Mouse (Mus musculus): ENCODE data around the gene Camk1. TPM values are rescaled to one million over a fixed set of nuclear protein-coding genes. Genes with fewer than 3 reads are reported as not detected.

Gene Camk1
- total and polyA plus RNA-seq, 3 experiments = 0.20 to 5.3 (median 1.4) TPM

GRCm38 (mm10) chr6:113368577-113368976 is 24.8 kb upstream of the Camk1 start:
- H3K27ac ChIP-seq (ENCODE audit: insufficient read depth, low read depth) = no peak overlapping the region
- no peaks in the 10 kb centered on the region for H3K79me2 ChIP-seq (replicated peaks; ENCODE audit: control insufficient read depth, extremely low read depth, insufficient read depth, poor library complexity, severe bottlenecking)
- peaks cover 56 to 69% of the 10 kb centered on the region in 2 experiments for H3K36me3 ChIP-seq (replicated peaks in 1 of 2; ENCODE audit: control insufficient read depth in 1 of 2, insufficient read depth in 1 of 2, low read length in 1 of 2)
- no peak overlapping the region for H3K4me2 ChIP-seq (ENCODE audit: insufficient read depth, low read depth, poor library complexity, severe bottlenecking)
- H3K9ac ChIP-seq (ENCODE audit: insufficient read depth, low read depth) = no peak overlapping the region
- DNase-seq (ENCODE audit: extremely low read depth) = no peak
- H3K4me3 ChIP-seq (replicated peaks in 1 of 3; ENCODE audit: low read depth in 2 of 3, low read length in 2 of 3, poor library complexity in 1 of 3) = no peak overlapping the region
- no peaks in the 10 kb centered on the region for H3K9me3 ChIP-seq (replicated peaks; ENCODE audit: low read length)
- TF ChIP-seq ZC3H11A (IDR thresholded peaks at IDR 0.05; ENCODE audit: low read depth, low read length) (no peak), MAZ (IDR thresholded peaks at IDR 0.05; ENCODE audit: low read depth, low read length) (no peak), TCF12 (IDR thresholded peaks at IDR 0.05; ENCODE audit: low read depth, low read length) (no peak), POLR2A (IDR thresholded peaks at IDR 0.05; ENCODE audit: low read depth, low read length) (no peak), NRF1 (IDR thresholded peaks at IDR 0.05; ENCODE audit: low read depth, low read length) (no peak)
- H3K4me1 ChIP-seq (ENCODE audit: control insufficient read depth in 1 of 2, insufficient read depth in 2 of 2) = no peaks in the 10 kb centered on the region
- H3K27me3 ChIP-seq (replicated peaks) = no peaks in the 10 kb centered on the region
- dilution Hi-C loops (cut with MboI; ENCODE audit: extremely low pct_ligation_motif_present, extremely low pct_unique_long_range_greater_than_20kb, low sequenced_read_pairs) = no loop called here
- in situ Hi-C loops (cut with MboI; ENCODE audit: low pct_ligation_motif_present, low pct_unique_long_range_greater_than_20kb, low sequenced_read_pairs) = no loop called here

GRCm38 (mm10) chr6:113368124-113368523 is 24.3 kb upstream of the Camk1 start:
- Histone ChIP-seq H3K36me3 (replicated peaks in 1 of 2; ENCODE audit: control insufficient read depth in 1 of 2, insufficient read depth in 1 of 2, low read length in 1 of 2) (peaks cover 53 to 65% of the 10 kb centered on the region in 2 experiments), H3K9ac (ENCODE audit: insufficient read depth, low read depth) (no peak overlapping the region), H3K79me2 (replicated peaks; ENCODE audit: control insufficient read depth, extremely low read depth, insufficient read depth, poor library complexity, severe bottlenecking) (no peaks in the 10 kb centered on the region), H3K27me3 (replicated peaks) (no peaks in the 10 kb centered on the region), H3K4me2 (ENCODE audit: insufficient read depth, low read depth, poor library complexity, severe bottlenecking) (no peak overlapping the region), H3K4me3 (replicated peaks in 1 of 3; ENCODE audit: low read depth in 2 of 3, low read length in 2 of 3, poor library complexity in 1 of 3) (no peak overlapping the region), H3K9me3 (replicated peaks; ENCODE audit: low read length) (no peaks in the 10 kb centered on the region), H3K27ac (ENCODE audit: insufficient read depth, low read depth) (no peak overlapping the region), H3K4me1 (ENCODE audit: control insufficient read depth in 1 of 2, insufficient read depth in 2 of 2) (no peaks in the 10 kb centered on the region)
- dilution Hi-C loops (cut with MboI; ENCODE audit: extremely low pct_ligation_motif_present, extremely low pct_unique_long_range_greater_than_20kb, low sequenced_read_pairs) = no loop called here
- in situ Hi-C loops (cut with MboI; ENCODE audit: low pct_ligation_motif_present, low pct_unique_long_range_greater_than_20kb, low sequenced_read_pairs) = no loop called here
- DNase-seq (ENCODE audit: extremely low read depth) = no peak
- TF ChIP-seq POLR2A (IDR thresholded peaks at IDR 0.05; ENCODE audit: low read depth, low read length) = no peak
- no peak for TF ChIP-seq MAZ (IDR thresholded peaks at IDR 0.05; ENCODE audit: low read depth, low read length)
- TF ChIP-seq MEF2A (IDR thresholded peaks at IDR 0.05; ENCODE audit: borderline replicate concordance, low read depth, low read length) = no peak
- no peak for TF ChIP-seq ELF1 (IDR thresholded peaks at IDR 0.05; ENCODE audit: low read depth, low read length)
- TF ChIP-seq BHLHE40 (IDR thresholded peaks at IDR 0.05; ENCODE audit: low read depth, low read length) = no peak
- TF ChIP-seq ETS1 (conservative IDR thresholded peaks at IDR 0.05; ENCODE audit: low read depth, low read length) = no peak
- TF ChIP-seq MXI1 (IDR thresholded peaks at IDR 0.05; ENCODE audit: low read depth, low read length) = no peak
- no peak for TF ChIP-seq USF1 (IDR thresholded peaks at IDR 0.05; ENCODE audit: low read depth, low read length)
- TF ChIP-seq MYC (IDR thresholded peaks at IDR 0.05; ENCODE audit: low read depth, low read length) = no peak
- no peak for TF ChIP-seq NRF1 (IDR thresholded peaks at IDR 0.05; ENCODE audit: low read depth, low read length)
- TF ChIP-seq TCF12 (IDR thresholded peaks at IDR 0.05; ENCODE audit: low read depth, low read length) = no peak
- TF ChIP-seq RCOR1 (conservative IDR thresholded peaks at IDR 0.05; ENCODE audit: low read depth, low read length) = no peak
- TF ChIP-seq GABPA (IDR thresholded peaks at IDR 0.05; ENCODE audit: insufficient replicate concordance, low read depth, low read length) = no peak
- TF ChIP-seq CTCF (conservative IDR thresholded peaks at IDR 0.05 in 1 of 2, IDR thresholded peaks at IDR 0.05 in 1 of 2; ENCODE audit: low read depth in 2 of 2, low read length in 2 of 2) = no peak
